Mouse (Mus musculus) urinary bladder, adult 18-20 months (tissue): ENCODE results near the gene Notch1.

Source experiments
- DNase-seq, 2 experiments: peaks; one replicate each; pipeline ENCODE4 v3.0.0; 2022; ENCODE audit warnings: low spot score in 2 of 2, mixed read lengths in 2 of 2

The Notch1 gene

GRCm38 (mm10) chr2:26481724-26482495 is 34.6 kb downstream of the Notch1 start:
- no peak for DNase-seq

- no peak for DNase-seq
Observed at GRCm38 (mm10) chr2:26480911-26481310, 35.6 kb downstream of the Notch1 start.

GRCm38 (mm10) chr2:26478685-26479205 is 37.7 kb downstream of the Notch1 start:
- no peak for DNase-seq

- DNase-seq = no peak
Observed at GRCm38 (mm10) chr2:26477911-26478310, 38.6 kb downstream of the Notch1 start.

- no peak for DNase-seq
Observed at GRCm38 (mm10) chr2:26475505-26476430, 40.7 kb downstream of the Notch1 start.

GRCm38 (mm10) chr2:26474789-26475504 is 41.5 kb downstream of the Notch1 start:
- no peak for DNase-seq

- no peak for DNase-seq
Observed at GRCm38 (mm10) chr2:26472312-26473090, 44.0 kb downstream of the Notch1 start.

GRCm38 (mm10) chr2:26471652-26472285 is 44.7 kb downstream of the Notch1 start:
- DNase-seq = no peak

GRCm38 (mm10) chr2:26470967-26471366 is 45.5 kb downstream of the Notch1 start:
- DNase-seq = no peak

GRCm38 (mm10) chr2:26468376-26468775 is 48.1 kb downstream of the Notch1 start:
- no peak for DNase-seq

GRCm38 (mm10) chr2:26463412-26463811 is 53.1 kb downstream of the Notch1 start:
- DNase-seq = no peak

- DNase-seq = no peak
Observed at GRCm38 (mm10) chr2:26462980-26463379, 53.5 kb downstream of the Notch1 start.

GRCm38 (mm10) chr2:26461667-26462066 is 54.8 kb downstream of the Notch1 start:
- DNase-seq = no peak

GRCm38 (mm10) chr2:26460837-26461236 is 55.6 kb downstream of the Notch1 start:
- DNase-seq = no peak

- no peak for DNase-seq
Observed at GRCm38 (mm10) chr2:26460097-26460646, 56.3 kb downstream of the Notch1 start.

- no peak for DNase-seq
Observed at GRCm38 (mm10) chr2:26459478-26459877, 57.0 kb downstream of the Notch1 start.

GRCm38 (mm10) chr2:26458402-26459124 is 57.9 kb downstream of the Notch1 start:
- DNase-seq = peak in 1 of 2 experiments; percentile 53

- peak; percentile 50 to 69 for DNase-seq
Observed at GRCm38 (mm10) chr2:26449121-26450060, 67.1 kb downstream of the Notch1 start.
